Mouse (Mus musculus): ENCODE measurements around the gene Ubqln4.

Ubqln4 gene

DNA sequence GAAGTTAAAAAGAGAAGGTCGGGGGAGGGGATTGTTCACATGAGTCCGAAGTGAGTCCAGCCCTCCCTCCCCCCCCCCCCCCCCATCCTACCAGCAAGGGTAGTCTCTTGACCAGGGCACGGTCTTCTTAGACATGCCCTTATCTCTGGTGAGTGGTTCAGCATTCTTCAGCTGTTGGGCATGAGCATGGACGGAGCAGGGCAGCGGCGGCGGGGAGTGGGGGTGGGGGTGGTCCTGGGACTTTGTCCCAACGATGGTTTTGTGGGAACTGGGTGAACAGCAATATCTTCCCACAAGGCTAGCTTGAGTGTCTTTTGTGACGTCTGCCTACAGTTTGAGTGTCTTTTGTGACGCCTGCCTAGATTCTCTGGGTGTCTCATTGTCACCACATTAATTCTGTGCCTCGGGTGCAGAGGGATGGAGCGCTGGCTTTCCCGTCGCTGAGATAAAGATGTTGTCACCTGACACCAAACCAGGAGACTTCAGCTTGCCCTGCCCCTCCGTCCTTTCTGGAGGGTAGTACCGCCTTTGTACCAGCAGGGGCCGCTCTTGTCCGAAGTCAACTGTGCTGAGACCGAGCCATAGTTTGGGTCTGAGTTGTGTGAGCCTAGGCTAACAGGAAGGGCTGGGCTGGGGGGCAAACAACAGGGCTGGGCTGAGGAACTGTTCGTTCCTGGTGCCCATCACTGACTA lies 53.7 kb downstream of the Ubqln4 start:
- DNase-seq: peak; percentile 89

DNA sequence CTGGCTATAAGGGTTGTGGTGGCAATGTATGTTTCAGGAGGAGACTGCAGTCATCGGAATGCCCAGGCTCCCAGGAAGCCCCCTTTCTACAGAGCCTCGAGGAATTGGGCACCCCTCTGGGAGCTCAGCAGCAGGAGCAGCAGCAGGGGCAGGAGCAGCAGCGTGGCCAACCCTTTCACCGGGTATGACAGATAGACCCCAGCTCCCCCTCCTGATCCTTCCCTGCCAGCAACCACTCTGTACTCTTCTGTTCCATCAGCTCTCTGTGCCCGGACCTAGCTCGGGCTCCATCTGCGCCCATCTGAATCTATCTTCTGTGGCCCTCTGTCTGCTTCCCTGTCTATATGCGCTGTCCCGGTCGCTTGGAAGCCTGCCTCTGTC lies 54.2 kb downstream of the Ubqln4 start:
- DNase-seq: no peak

DNA sequence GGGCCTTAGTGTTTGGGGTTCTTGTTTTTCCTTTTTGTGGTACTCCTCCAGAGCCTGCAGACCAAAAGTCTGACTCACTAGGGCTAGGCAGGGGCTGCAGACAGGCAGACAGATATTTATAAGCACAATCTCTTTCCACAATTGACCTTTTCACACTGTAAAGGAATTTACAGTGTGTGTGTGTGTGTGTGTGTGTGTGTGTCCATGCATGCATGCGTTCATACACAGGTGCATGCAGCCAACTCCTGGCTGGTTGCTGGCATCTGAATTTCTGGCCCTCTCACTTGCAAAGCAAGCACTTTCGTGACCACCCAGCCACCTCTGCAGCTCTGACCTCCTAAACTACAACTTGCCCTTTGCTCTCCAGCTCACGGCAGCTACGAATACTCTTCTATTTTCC lies 55.5 kb downstream of the Ubqln4 start:
- DNase-seq: no peak

DNA sequence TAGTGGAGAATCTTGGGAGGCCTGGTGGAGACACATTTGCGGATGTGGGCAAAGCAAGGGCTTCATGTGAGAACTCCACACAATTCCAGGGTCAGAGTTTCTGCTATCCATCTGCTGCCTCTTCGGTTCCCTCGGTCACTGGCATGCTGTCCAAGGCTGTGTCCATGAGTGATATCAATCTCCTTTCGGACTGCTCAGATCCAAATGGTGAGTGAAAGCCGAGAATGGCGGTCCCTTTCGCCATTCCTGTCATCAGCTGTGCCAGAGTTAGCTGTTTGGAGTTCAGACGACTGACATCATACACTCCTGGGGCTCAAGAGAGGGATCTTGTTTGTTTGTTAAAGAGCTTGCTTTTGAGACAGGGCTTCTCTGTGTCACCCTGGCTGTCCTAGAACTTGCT lies 60.9 kb downstream of the Ubqln4 start:
- no peak for DNase-seq

DNA sequence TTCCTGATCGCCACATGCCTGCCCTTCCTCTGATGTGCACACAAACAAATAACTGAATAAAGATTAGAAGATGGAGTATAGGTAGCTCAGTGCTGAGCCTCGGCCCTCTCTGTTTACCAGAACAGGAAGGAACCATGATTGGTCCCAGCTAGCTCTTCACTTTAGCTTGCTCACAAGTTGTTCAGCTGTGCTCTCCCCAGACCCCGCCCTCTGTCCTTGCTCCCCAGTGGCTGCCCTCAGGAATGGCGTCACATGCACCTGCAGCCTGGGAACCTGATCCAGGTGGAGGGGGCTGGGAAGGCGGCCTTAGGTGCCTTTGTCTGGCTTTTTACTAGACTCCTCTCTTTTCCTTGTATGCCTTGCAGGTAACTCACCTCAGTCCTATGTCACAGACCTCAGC lies 61.6 kb downstream of the Ubqln4 start:
- peak; percentile 59 for DNase-seq

DNA sequence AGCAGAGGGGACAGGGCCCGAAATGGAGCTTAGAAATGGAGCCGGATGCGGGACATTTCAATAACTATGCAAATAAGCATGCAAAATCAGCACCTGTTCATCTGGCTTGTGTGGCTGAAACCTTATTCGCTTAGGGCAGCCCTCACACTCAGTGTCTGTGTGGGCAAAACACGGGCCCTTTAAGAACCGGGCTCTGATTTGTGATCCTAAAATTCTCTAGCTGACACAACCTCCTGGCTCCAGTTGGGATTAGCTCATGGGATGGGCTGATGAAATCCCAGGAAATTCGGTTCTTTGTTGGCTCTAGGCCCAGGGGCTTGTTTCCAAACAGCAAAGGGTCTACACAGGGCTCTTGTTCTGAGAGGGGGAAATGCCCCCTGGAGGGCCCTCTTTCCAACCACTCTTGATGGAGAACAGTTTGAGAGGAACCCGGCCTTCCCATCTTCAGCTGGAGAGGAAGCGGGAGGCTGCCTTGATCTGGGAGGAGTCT lies 62.4 kb downstream of the Ubqln4 start:
- peak; percentile 84 for DNase-seq

DNA sequence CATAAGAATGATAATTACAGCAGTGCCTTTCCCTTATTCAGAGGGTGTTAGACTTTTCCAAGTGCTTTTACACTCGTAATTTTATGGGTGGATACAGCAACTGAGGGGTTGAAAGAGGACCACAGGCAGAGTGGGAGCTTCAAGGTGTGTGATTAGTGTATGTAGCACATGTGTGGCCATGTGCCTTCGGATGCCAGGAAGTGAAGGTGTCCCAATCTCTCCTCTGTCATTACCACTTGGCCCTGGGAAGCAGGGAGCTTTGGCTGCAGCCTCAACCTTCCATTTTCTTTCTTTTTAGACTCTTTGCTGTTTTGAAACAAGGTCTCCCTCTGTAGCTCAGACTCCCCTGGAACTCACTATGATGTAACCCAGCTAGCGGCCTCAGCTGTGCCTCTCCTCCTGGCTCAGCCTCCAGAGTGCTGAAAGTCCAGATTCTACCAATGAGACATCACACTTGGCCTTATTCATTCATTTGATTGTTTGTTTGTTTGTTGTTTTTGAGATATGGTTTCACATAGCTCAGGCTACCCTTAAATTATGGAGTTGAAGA lies 63.5 kb downstream of the Ubqln4 start:
- DNase-seq: peak; percentile 41

DNA sequence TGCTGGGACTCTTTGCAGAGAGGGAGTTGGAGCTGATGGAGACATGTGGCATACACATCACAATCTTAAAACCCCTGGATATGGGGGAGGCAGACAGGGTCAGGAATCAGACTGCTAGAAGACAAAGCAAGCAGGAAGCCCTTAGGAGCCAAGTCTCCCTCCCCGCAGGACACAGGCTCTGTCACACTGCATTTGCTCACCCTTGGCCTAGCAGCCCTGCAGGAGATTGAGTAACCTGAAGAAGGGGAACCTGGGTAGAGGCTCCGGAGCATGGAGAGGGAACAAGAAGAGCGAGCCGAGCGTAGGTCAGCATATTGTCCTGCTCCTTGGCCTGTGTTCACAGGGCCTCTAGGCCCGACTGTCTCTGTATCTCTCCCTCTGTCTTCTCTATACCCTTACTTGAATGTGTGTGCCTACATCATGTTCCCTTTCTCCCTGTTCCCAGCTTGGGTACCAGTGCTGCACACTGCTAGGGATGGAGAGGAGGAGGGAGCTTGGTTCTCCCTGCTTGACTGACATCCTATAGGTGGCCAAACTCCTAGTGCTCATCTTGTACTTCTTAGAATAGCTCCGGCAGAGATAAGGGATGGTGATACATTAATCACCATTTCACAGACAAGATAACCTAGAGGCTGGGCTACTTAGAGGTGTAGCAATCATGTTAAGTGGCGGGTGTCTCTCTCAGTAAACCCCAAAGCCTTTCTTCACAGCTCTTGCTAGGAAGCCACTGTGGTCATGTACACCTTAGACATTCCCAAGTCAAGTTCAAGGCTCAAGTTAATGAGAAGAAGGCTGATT lies 64.7 kb downstream of the Ubqln4 start:
- peak; percentile 53 for DNase-seq

Measured in cerebellum, adult 9-11 months (tissue).